Mouse (Mus musculus): Measurements from ENCODE around the gene Sh2b1.
"Not testable (repeated sequence)": the region's sequence is repeated elsewhere in the genome, so short reads cannot be mapped to it uniquely, and the experiment has no call there.

Sh2b1 gene

GRCm38 (mm10) chr7:126474993-126475581 lies at the start of gene Sh2b1:
Sh2b1 (minus strand) TSS chr7:126475424.
- peak; percentile 96 for DNase-seq (ENCODE audit: low read depth, low spot score)

GRCm38 (mm10) chr7:126523316-126523715 lies 48.1 kb upstream of the Sh2b1 start:
- DNase-seq (ENCODE audit: low read depth, low spot score) = no peak

- DNase-seq (ENCODE audit: low read depth, low spot score) = no peak
These were observed 44.3 kb upstream of the Sh2b1 start for GRCm38 (mm10) chr7:126519513-126519912.

- DNase-seq (ENCODE audit: low read depth, low spot score) = no peak
These were observed 43.2 kb upstream of the Sh2b1 start for GRCm38 (mm10) chr7:126518261-126518941.

GRCm38 (mm10) chr7:126511287-126511686 lies 36.1 kb upstream of the Sh2b1 start:
- no peak for DNase-seq (ENCODE audit: low read depth, low spot score)

GRCm38 (mm10) chr7:126507126-126507778 lies 32.0 kb upstream of the Sh2b1 start:
- DNase-seq (ENCODE audit: low read depth, low spot score) = no peak

- no peak for DNase-seq (ENCODE audit: low read depth, low spot score)
These were observed 29.7 kb upstream of the Sh2b1 start for GRCm38 (mm10) chr7:126504913-126505312.

GRCm38 (mm10) chr7:126503273-126503878 lies 28.2 kb upstream of the Sh2b1 start, which contains the start of gene Atxn2l:
Atxn2l (minus strand) TSS chr7:126503437.
- DNase-seq (ENCODE audit: low read depth, low spot score) = peak; percentile 98

GRCm38 (mm10) chr7:126502751-126503150 lies 27.5 kb upstream of the Sh2b1 start:
- no peak for DNase-seq (ENCODE audit: low read depth, low spot score)

- DNase-seq (ENCODE audit: low read depth, low spot score) = peak; percentile 88
These were observed 27.0 kb upstream of the Sh2b1 start for GRCm38 (mm10) chr7:126502023-126502741.

GRCm38 (mm10) chr7:126501684-126502022 lies 26.4 kb upstream of the Sh2b1 start:
- DNase-seq (ENCODE audit: low read depth, low spot score) = no peak

- no peak for DNase-seq (ENCODE audit: low read depth, low spot score)
These were observed 24.2 kb upstream of the Sh2b1 start for GRCm38 (mm10) chr7:126499416-126499815.

GRCm38 (mm10) chr7:126497966-126498365 lies 22.7 kb upstream of the Sh2b1 start:
- no peak for DNase-seq (ENCODE audit: low read depth, low spot score)

- no peak for DNase-seq (ENCODE audit: low read depth, low spot score)
These were observed 21.3 kb upstream of the Sh2b1 start for GRCm38 (mm10) chr7:126496475-126496874.

GRCm38 (mm10) chr7:126494120-126494519 lies 18.9 kb upstream of the Sh2b1 start:
- no peak for DNase-seq (ENCODE audit: low read depth, low spot score)

- no peak for DNase-seq (ENCODE audit: low read depth, low spot score)
These were observed 16.7 kb upstream of the Sh2b1 start for GRCm38 (mm10) chr7:126491973-126492372.

GRCm38 (mm10) chr7:126491005-126491404 lies 15.8 kb upstream of the Sh2b1 start:
- DNase-seq (ENCODE audit: low read depth, low spot score) = no peak

GRCm38 (mm10) chr7:126487617-126488385 lies 12.6 kb upstream of the Sh2b1 start:
- DNase-seq (ENCODE audit: low read depth, low spot score) = not testable (repeated sequence)

- peak; percentile 97 for DNase-seq (ENCODE audit: low read depth, low spot score)
These were observed 11.8 kb upstream of the Sh2b1 start, which contains the start of gene Tufm for GRCm38 (mm10) chr7:126487052-126487483. Tufm (plus strand) TSS chr7:126487361.

GRCm38 (mm10) chr7:126482392-126482871 lies 7.2 kb upstream of the Sh2b1 start:
- peak; percentile 29 for DNase-seq (ENCODE audit: low read depth, low spot score)

- no peak for DNase-seq (ENCODE audit: low read depth, low spot score)
These were observed 6.5 kb upstream of the Sh2b1 start for GRCm38 (mm10) chr7:126481699-126482098.
